Mouse (Mus musculus) neural tube, embryonic 15.5 days (tissue): ENCODE results near the gene Tbcb. TPM values are rescaled to one million over a fixed set of nuclear protein-coding genes. Genes with fewer than 3 reads are reported as not detected.
"Not testable (repeated sequence)": the region's sequence is repeated elsewhere in the genome, so short reads cannot be mapped to it uniquely, and the experiment has no call there.

Experiments
- ATAC-seq: fragments of 200-750 bp; cut with Nextera tagmentation; 2 replicates; pipeline ENCODE4 v1.8.0; 2017; ENCODE audit warnings: mild to moderate bottlenecking, moderate TSS enrichment, moderate library complexity; ENCODE audit not compliant: low FRiP score
- H3K27ac ChIP-seq: fragments of 300-500 bp; sonication (generic); replicated peaks from 2 replicates; pipeline ENCODE4 v1.5.1; 2015; ENCODE audit warnings: mild to moderate bottlenecking, inconsistent platforms
- H3K27me3 ChIP-seq: fragments of 300-500 bp; sonication (generic); replicated peaks from 2 replicates; pipeline ENCODE4 v1.6.1; 2015; ENCODE audit warnings: inconsistent platforms
- H3K36me3 ChIP-seq: fragments of 300-500 bp; sonication (generic); 2 replicates; pipeline ENCODE4 v1.6.1; 2015; ENCODE audit warnings: inconsistent platforms
- H3K4me1 ChIP-seq: fragments of 300-500 bp; sonication (generic); 2 replicates; pipeline ENCODE4 v1.6.1; 2015; ENCODE audit warnings: inconsistent platforms
- H3K4me2 ChIP-seq: fragments of 300-500 bp; sonication (generic); 2 replicates; pipeline ENCODE4 v1.6.1; 2015; ENCODE audit warnings: inconsistent platforms, mild to moderate bottlenecking, moderate library complexity
- H3K4me3 ChIP-seq: fragments of 300-500 bp; sonication (generic); replicated peaks from 2 replicates; pipeline ENCODE4 v1.5.1; 2015; ENCODE audit warnings: mild to moderate bottlenecking, inconsistent platforms
- H3K9ac ChIP-seq: fragments of 300-500 bp; sonication (generic); replicated peaks from 2 replicates; pipeline ENCODE4 v1.6.1; 2015; ENCODE audit warnings: mild to moderate bottlenecking, inconsistent platforms
- H3K9me3 ChIP-seq: fragments of 300-500 bp; sonication (generic); replicated peaks from 2 replicates; pipeline ENCODE4 v1.6.1; 2016; ENCODE audit warnings: inconsistent platforms
- WGBS: fragments of 180-500 bp; shearing (Covaris S2); methylation state at CpG from one replicate; pipeline ENCODE4 v1.1.7; 2015; ENCODE audit warnings: mixed read lengths; 5-methylcytosine and 5-hydroxymethylcytosine counted together
- polyA plus RNA-seq: library from polyadenylated mRNA; unstranded; fragments of >200 nt; fragmentation: Nextera tagmentation; extraction: Ambion mirVana; gene quantifications from 2 replicates; pipeline ENCODE4 v1.2.1, GENCODE M21; 2015

The Tbcb gene
- polyA plus RNA-seq, 1 experiment from 2014 or later, result 478 TPM

- no peak overlapping the region for H3K27ac ChIP-seq
- 90% methylated on average over 3 of the region's 3 CpGs for WGBS
- ATAC-seq, result no peak
These were observed 10.6 kb downstream of the Tbcb start for GRCm38 (mm10) chr7:30221433-30221832.

DNA sequence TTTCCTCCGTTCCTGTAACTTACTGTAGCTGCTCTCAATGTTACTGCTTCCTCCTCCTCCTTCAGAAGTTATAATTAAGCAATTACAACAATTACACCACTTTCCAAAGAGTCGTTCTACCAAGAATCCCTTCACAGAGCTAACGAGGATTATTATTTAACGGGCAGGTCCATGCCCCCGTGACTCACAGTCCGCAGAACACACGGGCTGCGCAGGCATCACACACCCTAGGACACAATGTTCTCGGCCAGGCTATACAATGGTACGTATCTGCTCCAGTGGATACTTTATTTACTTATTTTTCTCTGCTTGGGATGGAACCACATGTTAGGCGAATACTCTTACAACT, 12.1 kb downstream of the Tbcb start:
- 18% methylated on average over 11 of the region's 11 CpGs for WGBS

More at GRCm38 (mm10) chr7:30221433-30221832, 10.6 kb downstream of the Tbcb start:
- H3K9ac ChIP-seq, result no peak overlapping the region
- H3K9me3 ChIP-seq, result no peaks in the 10 kb centered on the region
- H3K4me3 ChIP-seq, result no peak overlapping the region
- H3K27me3 ChIP-seq, result no peaks in the 10 kb centered on the region
- peaks cover 25% of the 10 kb centered on the region for H3K36me3 ChIP-seq
- H3K4me2 ChIP-seq, result no peak overlapping the region
- peaks cover 18% of the 10 kb centered on the region for H3K4me1 ChIP-seq

GRCm38 (mm10) chr7:30219293-30220007, 12.6 kb downstream of the Tbcb start:
- Histone ChIP-seq H3K9ac (peak overlapping the region; percentile 57), H3K9me3 (no peaks in the 10 kb centered on the region), H3K4me2 (peak overlapping the region; percentile 85), H3K4me3 (peak overlapping the region; percentile 44), H3K4me1 (peaks cover 20% of the 10 kb centered on the region), H3K27me3 (no peaks in the 10 kb centered on the region), H3K36me3 (peaks cover 13% of the 10 kb centered on the region), H3K27ac (peak overlapping the region; percentile 76)
- WGBS, result 4% methylated on average over 16 of the region's 16 CpGs
- peak; percentile 60 for ATAC-seq

More for the DNA sequence above, 12.1 kb downstream of the Tbcb start:
- Histone ChIP-seq H3K27ac (no peak overlapping the region), H3K4me2 (peak overlapping the region; percentile 85), H3K9me3 (no peaks in the 10 kb centered on the region), H3K27me3 (no peaks in the 10 kb centered on the region), H3K36me3 (peaks cover 14% of the 10 kb centered on the region), H3K4me1 (peaks cover 20% of the 10 kb centered on the region), H3K4me3 (peak overlapping the region; percentile 44), H3K9ac (peak overlapping the region; percentile 57)
- no peak for ATAC-seq

DNA sequence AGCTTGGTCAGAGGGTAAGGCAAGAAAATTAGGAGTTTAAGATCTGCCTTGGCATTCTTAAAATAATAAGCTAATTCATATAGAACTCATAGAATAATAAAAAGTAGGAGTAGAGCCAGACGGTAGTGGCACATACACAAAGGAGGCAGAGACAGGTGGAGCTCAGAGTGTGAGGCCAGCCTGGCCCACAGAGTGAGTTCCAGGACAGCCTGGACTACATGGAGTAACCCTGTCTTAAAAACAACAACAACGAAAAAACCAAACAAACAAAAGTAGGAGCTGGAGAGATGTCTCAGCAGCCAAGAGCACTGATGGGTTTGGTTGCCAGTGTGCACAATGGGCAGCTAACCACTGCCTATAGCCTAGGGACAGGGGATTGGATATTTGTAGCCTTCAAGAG, 14.8 kb downstream of the Tbcb start:
- 0 out of 2 replicates have a peak, but pooled peaks have one; percentile 34 for ATAC-seq
- Histone ChIP-seq H3K27me3 (no peaks in the 10 kb centered on the region), H3K36me3 (no peaks in the 10 kb centered on the region), H3K4me2 (peak overlapping the region; percentile 53; the same call in 1 of the 2 replicates), H3K4me3 (no peak overlapping the region), H3K27ac (no peak overlapping the region), H3K4me1 (peaks cover 20% of the 10 kb centered on the region), H3K9me3 (no peaks in the 10 kb centered on the region), H3K9ac (no peak overlapping the region)
- WGBS, result 82% methylated on average over 2 of the region's 2 CpGs

- peak overlapping the region; percentile 21; the same call in 1 of the 2 replicates for H3K9ac ChIP-seq
These were observed 15.3 kb downstream of the Tbcb start for GRCm38 (mm10) chr7:30216723-30217151.

DNA sequence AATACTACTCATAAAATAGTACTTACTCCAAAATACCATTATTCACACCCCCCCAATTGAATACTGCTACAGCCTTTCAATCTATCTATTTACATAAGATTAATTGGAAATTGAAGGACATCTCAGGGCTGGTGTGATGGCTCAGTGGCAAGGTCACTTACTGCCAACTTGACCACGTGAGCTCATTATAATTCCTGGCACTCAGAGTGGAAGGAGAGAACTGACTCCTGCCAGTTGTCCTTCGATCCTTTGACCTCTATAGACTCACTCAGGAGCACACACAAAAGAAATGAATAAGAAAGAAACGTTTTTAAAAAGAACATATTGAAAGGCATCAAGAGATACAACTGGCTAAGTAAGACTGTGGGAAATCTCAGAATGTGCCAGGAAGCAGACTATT, 16.2 kb downstream of the Tbcb start:
- no peaks in the 10 kb centered on the region for H3K27me3 ChIP-seq
- no peaks in the 10 kb centered on the region for H3K9me3 ChIP-seq
- peaks cover 20% of the 10 kb centered on the region for H3K4me1 ChIP-seq
- H3K9ac ChIP-seq, result no peak overlapping the region
- ATAC-seq, result no peak
- H3K4me3 ChIP-seq, result no peak overlapping the region
- no peak overlapping the region for H3K4me2 ChIP-seq
- WGBS, result 89% methylated on average over 3 of the region's 3 CpGs
- no peak overlapping the region for H3K27ac ChIP-seq
- no peaks in the 10 kb centered on the region for H3K36me3 ChIP-seq

More at GRCm38 (mm10) chr7:30216723-30217151, 15.3 kb downstream of the Tbcb start:
- peak overlapping the region; percentile 53 for H3K4me2 ChIP-seq
- H3K36me3 ChIP-seq, result no peaks in the 10 kb centered on the region
- peaks cover 20% of the 10 kb centered on the region for H3K4me1 ChIP-seq
- peak overlapping the region; percentile 22; the same call in 1 of the 2 replicates for H3K4me3 ChIP-seq
- H3K9me3 ChIP-seq, result no peaks in the 10 kb centered on the region
- no peaks in the 10 kb centered on the region for H3K27me3 ChIP-seq
- peak; percentile 78 for ATAC-seq
- H3K27ac ChIP-seq, result peak overlapping the region; percentile 75
- 2% methylated on average over 15 of the region's 16 CpGs for WGBS

DNA sequence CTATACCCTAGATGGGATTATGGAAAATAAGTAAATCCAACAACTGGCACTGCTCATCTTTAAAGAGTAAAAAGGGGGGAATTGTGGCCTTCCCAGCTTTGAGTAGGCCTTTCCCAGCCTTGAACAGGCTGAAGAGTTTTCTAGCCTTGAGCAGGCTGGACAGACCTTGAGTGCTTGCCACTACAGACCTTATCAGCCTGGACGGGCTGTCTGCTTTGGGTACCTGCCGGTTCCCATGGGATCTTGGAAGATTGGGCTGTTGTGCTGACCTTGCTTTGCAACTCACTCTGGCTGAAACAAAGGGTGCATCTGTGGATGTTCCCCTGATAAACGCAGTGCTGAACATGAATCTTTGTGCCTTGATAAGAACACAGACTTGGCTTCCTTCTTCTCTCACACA, 18.2 kb downstream of the Tbcb start:
- no peak for ATAC-seq

GRCm38 (mm10) chr7:30211025-30211424, 21.0 kb downstream of the Tbcb start:
- ATAC-seq, result no peak
- Histone ChIP-seq H3K4me2 (no peak overlapping the region), H3K4me3 (no peak overlapping the region), H3K27ac (no peak overlapping the region), H3K9ac (no peak overlapping the region), H3K4me1 (no peaks in the 10 kb centered on the region), H3K9me3 (no peaks in the 10 kb centered on the region), H3K27me3 (no peaks in the 10 kb centered on the region), H3K36me3 (no peaks in the 10 kb centered on the region)
- 19% methylated on average over 4 of the region's 4 CpGs for WGBS

More for the DNA sequence above, 18.2 kb downstream of the Tbcb start:
- Histone ChIP-seq H3K9ac (no peak overlapping the region), H3K9me3 (no peaks in the 10 kb centered on the region), H3K27me3 (no peaks in the 10 kb centered on the region), H3K4me2 (no peak overlapping the region), H3K36me3 (no peaks in the 10 kb centered on the region), H3K4me3 (no peak overlapping the region), H3K4me1 (peaks cover 7% of the 10 kb centered on the region), H3K27ac (no peak overlapping the region)
- WGBS, result 90% methylated on average over 3 of the region's 3 CpGs

DNA sequence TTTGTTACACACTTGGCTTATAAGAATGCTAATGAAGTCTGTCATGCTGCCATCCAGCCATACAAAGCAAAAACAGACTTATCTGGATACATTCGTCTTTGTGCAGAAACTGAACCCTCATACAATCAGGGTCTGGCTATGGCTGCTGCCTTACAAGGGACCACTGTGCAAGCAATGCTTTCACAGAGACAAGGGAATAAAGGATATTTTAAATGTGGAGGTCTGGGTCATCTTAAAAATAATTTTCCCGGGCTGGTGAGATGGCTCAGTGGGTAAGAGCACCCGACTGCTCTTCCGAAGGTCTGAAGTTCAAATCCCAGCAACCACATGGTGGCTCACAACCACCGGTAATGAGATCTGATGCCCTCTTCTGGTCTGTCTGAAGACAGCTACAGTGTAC, 25.7 kb downstream of the Tbcb start:
- not testable (repeated sequence) for H3K27me3 ChIP-seq, H3K4me1 ChIP-seq, H3K27ac ChIP-seq, H3K4me3 ChIP-seq, H3K36me3 ChIP-seq, ATAC-seq, H3K4me2 ChIP-seq, H3K9me3 ChIP-seq, H3K9ac ChIP-seq
- WGBS, result 60% methylated on average over 5 of the region's 5 CpGs

DNA sequence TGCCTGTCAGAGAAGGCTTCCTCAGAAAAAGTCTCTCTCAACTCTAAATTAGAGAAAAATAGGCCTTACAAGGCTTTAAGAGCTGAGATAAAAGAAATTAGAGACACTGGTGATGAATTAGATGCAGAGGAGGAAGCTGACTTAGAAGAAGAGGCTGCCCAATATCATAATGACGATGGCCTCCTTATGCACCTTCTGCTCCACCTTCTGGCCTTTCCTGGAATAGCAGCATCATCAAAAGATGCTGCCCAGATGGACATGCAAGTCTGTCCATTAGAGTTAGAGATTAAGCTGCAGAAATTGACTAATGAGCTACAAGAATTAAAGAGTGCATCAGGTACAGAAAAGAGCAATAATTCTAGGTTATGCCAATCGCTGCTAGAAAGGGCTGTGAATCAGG, 26.7 kb downstream of the Tbcb start:
- Histone ChIP-seq H3K27me3 (no peaks in the 10 kb centered on the region), H3K9ac (no peak overlapping the region), H3K36me3 (no peaks in the 10 kb centered on the region), H3K9me3 (no peaks in the 10 kb centered on the region), H3K4me2 (no peak overlapping the region), H3K4me3 (no peak overlapping the region), H3K27ac (no peak overlapping the region), H3K4me1 (peaks cover 11% of the 10 kb centered on the region)
- no peak for ATAC-seq
- WGBS, result 3% methylated on average over 2 of the region's 2 CpGs

- Histone ChIP-seq H3K4me1 (peaks cover 11% of the 10 kb centered on the region), H3K9me3 (no peaks in the 10 kb centered on the region), H3K27ac (no peak overlapping the region), H3K36me3 (no peaks in the 10 kb centered on the region), H3K27me3 (no peaks in the 10 kb centered on the region), H3K9ac (no peak overlapping the region), H3K4me2 (no peak overlapping the region), H3K4me3 (no peak overlapping the region)
- WGBS, result 17% methylated on average over 8 of the region's 8 CpGs
- no peak for ATAC-seq
These were observed 27.7 kb downstream of the Tbcb start for GRCm38 (mm10) chr7:30204380-30204779.

DNA sequence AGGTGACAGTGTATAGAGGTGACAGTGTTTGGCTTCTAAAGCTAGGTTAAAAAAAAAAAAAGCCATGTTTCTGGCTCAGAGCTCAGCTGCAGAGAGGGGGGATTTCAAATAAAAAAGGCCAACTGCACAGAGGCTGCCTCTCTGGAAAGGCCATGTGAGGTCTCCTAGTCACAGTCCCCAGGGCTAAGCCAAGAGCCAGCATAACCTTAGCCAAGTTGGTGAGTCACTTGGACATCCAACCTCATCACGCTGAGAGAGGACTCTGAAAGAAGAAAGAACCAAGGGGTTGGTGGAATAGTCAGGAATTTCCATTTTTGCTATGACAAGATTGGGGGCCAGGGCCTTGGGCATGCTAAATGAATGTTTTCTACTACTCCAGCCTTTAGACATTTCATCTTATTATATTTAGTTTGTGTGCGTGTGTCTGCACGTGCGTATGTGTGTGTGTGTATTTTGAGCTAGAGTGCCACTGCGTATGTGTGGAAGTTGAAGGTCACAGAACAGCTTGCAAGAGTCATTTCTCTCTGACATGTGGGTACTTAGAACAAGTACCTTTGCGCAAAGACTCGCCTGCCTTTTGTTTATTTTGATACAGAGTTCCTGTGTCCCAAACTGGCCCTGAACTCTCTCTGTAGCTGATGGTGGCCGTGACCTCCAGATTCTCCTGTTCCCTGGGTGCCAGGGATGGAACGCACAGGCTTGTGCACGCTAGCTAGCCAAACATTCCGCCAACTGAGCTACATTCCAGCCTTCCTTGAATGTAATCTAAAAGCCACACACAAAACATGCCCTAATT, 29.0 kb downstream of the Tbcb start:
- Histone ChIP-seq H3K27me3 (no peaks in the 10 kb centered on the region), H3K9me3 (no peaks in the 10 kb centered on the region), H3K4me3 (no peak overlapping the region), H3K4me2 (no peak overlapping the region), H3K27ac (no peak overlapping the region), H3K4me1 (peaks cover 19% of the 10 kb centered on the region), H3K9ac (no peak overlapping the region), H3K36me3 (no peaks in the 10 kb centered on the region)
- 85% methylated on average over 11 of the region's 11 CpGs for WGBS
- no peak for ATAC-seq
